Mouse (Mus musculus) liver, embryonic 11.5 days (tissue): ENCODE measurements around the gene Mob2. TPM values are rescaled to one million over a fixed set of nuclear protein-coding genes. Genes with fewer than 3 reads are reported as not detected.
A peak's percentile ranks its signal among the peaks of the same experiment; 100 is the strongest.

Experiments used
- ATAC-seq: fragments of 200-750 bp; cut with Nextera tagmentation; replicated peaks from 2 replicates; pipeline ENCODE4 v1.8.0; 2017; ENCODE audit warnings: moderate number of reproducible peaks, mild to moderate bottlenecking, moderate TSS enrichment, moderate library complexity; ENCODE audit not compliant: low FRiP score
- DNase-seq: peaks from one replicate; pipeline ENCODE4 v3.0.0-alpha.2; 2017; ENCODE audit warnings: low spot score
- H3K27ac ChIP-seq: fragments of 300-500 bp; sonication (generic); 2 replicates; pipeline ENCODE4 v1.5.1; 2014; ENCODE audit warnings: mild to moderate bottlenecking, low read depth, low read length, control low read depth
- H3K27me3 ChIP-seq: fragments of 300-500 bp; sonication (generic); replicated peaks from 2 replicates; pipeline ENCODE4 v1.6.1; 2014; ENCODE audit warnings: low read length, mixed read lengths; ENCODE audit not compliant: control insufficient read depth, insufficient read depth
- H3K36me3 ChIP-seq: fragments of 300-500 bp; sonication (generic); 2 replicates; pipeline ENCODE4 v1.6.1; 2014; ENCODE audit warnings: mild to moderate bottlenecking, low read length, moderate library complexity, mixed read lengths; ENCODE audit not compliant: control insufficient read depth, insufficient read depth
- H3K4me1 ChIP-seq: fragments of 300-500 bp; sonication (generic); replicated peaks from 2 replicates; pipeline ENCODE4 v1.6.1; 2014; ENCODE audit warnings: low read length, mixed read lengths; ENCODE audit not compliant: control insufficient read depth, insufficient read depth
- H3K4me2 ChIP-seq: fragments of 300-500 bp; sonication (generic); 2 replicates; pipeline ENCODE4 v1.6.1; 2014; ENCODE audit warnings: mild to moderate bottlenecking, control low read depth, moderate library complexity
- H3K4me3 ChIP-seq: fragments of 300-500 bp; sonication (generic); 2 replicates; pipeline ENCODE4 v1.5.1; 2014; ENCODE audit warnings: low read depth, low read length, control low read depth
- H3K9ac ChIP-seq: fragments of 300-500 bp; sonication (generic); 2 replicates; pipeline ENCODE4 v1.6.1; 2014; ENCODE audit warnings: low read depth, low read length, control low read depth
- H3K9me3 ChIP-seq: fragments of 300-500 bp; sonication (generic); 2 replicates; pipeline ENCODE4 v1.6.1; 2016; ENCODE audit warnings: low read length, inconsistent platforms, mixed read lengths; ENCODE audit not compliant: control insufficient read depth
- WGBS: fragments of 180-500 bp; shearing (Covaris S2); extraction: QIAGEN DNeasy Blood & Tissue Kit; methylation state at CpG from one replicate; pipeline ENCODE4 v1.1.7; 2014; 5-methylcytosine and 5-hydroxymethylcytosine counted together
- polyA plus RNA-seq: library from polyadenylated mRNA; unstranded; fragments of >200 nt; fragmentation: Nextera tagmentation; extraction: Ambion mirVana; gene quantifications from 2 replicates; pipeline ENCODE4 v1.2.1, GENCODE M21; 2014

Mob2 gene
- polyA plus RNA-seq, 1 experiment from 2014 or later, result 63.1 TPM

DNA sequence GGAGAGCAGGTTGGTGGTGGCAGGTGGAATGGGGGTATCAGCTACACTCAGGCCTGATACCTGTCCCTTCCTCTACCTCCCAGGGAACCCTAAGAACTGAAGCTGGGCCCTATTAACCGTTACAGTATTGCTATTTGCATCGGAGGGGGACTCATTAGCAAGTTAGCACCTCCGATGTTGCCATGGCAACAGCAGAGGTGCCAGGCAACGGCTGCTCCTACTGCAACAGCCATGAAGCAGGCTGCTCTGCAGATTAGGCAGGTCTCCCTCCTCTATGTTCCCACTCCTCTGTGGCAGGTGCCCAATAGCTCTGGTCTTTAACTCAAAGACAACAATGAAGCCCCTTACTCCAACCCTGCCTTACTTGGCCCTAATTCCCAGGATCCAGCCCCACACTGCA lies 31.0 kb upstream of the Mob2 start:
- DNase-seq (no peak), ATAC-seq (no peak)
- WGBS, result 14% methylated on average over 4 of the region's 4 CpGs
- Histone ChIP-seq H3K4me1 (peaks cover 42% of the 10 kb centered on the region), H3K4me3 (no peak overlapping the region), H3K9me3 (no peaks in the 10 kb centered on the region), H3K36me3 (no peaks in the 10 kb centered on the region), H3K27me3 (peaks cover 86% of the 10 kb centered on the region), H3K9ac (no peak overlapping the region), H3K27ac (no peak overlapping the region), H3K4me2 (no peak overlapping the region)

DNA sequence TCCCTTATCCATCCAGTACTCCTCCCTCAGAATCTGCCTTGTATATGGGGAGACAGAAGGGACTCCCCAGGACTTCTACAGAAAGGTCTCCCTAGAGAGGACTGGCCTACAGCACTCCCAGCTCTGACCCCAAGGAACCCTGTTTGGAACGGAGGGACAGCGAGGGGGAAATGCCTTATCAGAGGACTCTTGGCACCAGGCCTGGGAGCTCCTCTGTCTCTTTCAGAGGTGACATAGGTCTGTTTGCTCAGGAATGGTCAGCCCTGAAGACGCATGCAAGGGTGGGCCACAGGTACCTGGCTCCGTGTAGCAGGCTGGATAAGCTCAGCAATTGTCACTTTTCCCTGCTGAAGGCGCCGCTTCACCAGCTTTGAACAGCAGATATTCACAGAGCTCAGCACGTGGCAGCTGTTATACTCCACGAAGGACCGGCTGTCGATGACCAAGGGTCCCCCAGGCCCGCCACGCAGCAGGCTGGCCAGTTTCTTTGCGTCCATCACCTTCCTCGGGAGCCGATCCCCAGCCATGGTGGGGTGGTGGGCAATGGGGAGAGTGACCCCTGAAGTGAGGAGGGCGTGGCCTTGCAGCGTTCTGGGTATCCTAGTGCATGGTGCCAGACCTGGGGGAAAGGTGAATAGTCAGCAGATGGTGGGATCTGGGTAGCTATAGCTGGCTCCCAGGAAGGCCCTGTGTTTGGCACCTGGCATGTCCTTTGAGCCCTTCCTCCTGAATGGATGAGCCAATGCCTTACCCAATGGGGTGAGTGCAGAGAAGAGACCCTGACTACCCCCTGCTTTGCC lies 29.0 kb upstream of the Mob2 start:
- ATAC-seq (no peak), DNase-seq (no peak)
- H3K9me3 ChIP-seq, result no peaks in the 10 kb centered on the region
- no peak overlapping the region for H3K4me3 ChIP-seq
- no peak overlapping the region for H3K27ac ChIP-seq
- peaks cover 49% of the 10 kb centered on the region for H3K4me1 ChIP-seq
- no peak overlapping the region for H3K9ac ChIP-seq
- peaks cover 70% of the 10 kb centered on the region for H3K27me3 ChIP-seq
- H3K36me3 ChIP-seq, result no peaks in the 10 kb centered on the region
- 55% methylated on average over 17 of the region's 17 CpGs for WGBS
- H3K4me2 ChIP-seq, result no peak overlapping the region

DNA sequence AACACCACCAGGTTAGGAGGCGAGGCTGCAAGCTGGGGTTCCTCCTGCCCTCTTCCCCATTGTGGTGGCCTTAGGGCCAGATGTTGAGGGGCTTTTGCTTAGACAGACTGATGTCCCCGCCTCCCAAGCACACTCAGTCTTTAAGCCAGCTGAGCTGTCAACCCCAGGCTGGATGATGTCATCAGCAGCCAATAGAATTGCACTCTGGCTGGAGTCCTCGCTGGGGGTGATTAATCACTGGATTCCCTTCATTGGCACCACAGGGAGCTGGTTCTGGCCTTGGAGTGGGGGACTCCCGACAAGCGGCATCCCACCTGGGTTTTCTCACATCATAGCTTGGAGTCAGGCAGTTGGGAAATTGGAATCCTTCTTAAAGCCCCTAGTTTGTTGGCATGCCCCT lies 28.0 kb upstream of the Mob2 start:
- WGBS, result 8% methylated on average over 5 of the region's 5 CpGs

DNA sequence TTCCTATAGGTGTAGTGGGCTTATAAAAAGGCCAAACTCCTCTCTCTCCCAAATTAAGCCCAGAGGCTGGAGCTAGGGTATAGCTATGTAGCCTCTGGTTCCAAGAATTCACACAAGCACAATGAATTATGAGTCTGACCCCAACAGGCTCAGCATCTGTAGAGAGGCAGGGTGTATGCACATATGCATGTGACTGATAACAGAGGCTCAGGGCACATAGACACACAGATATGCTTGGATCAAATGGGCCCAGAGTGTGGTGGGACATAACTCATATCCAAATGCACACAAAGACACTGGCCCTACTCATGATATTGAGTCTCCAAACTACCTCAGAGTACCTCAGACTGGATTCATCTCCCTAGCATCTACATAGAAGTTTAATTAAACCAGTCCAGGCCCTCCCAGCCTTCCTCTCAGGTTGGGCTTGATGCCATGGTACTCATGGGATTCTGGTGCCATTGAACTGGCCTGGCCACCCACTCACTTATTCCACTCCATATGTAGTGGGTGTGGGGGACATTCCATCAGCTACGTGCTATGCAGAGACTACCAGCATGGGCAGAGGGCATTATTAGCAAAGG lies 26.3 kb upstream of the Mob2 start:
- H3K27ac ChIP-seq, result peak overlapping the region; percentile 92
- H3K27me3 ChIP-seq, result peaks cover 69% of the 10 kb centered on the region
- H3K36me3 ChIP-seq, result no peaks in the 10 kb centered on the region
- no peak for DNase-seq
- H3K9me3 ChIP-seq, result no peaks in the 10 kb centered on the region
- H3K4me1 ChIP-seq, result peaks cover 44% of the 10 kb centered on the region
- peak overlapping the region; percentile 51 for H3K9ac ChIP-seq
- ATAC-seq, result peak; percentile 98
- no peak overlapping the region for H3K4me3 ChIP-seq
- H3K4me2 ChIP-seq, result peak overlapping the region; percentile 54
- WGBS, result 65% methylated on average over 1 of the region's 1 CpGs

More for the DNA sequence above, 28.0 kb upstream of the Mob2 start:
- Histone ChIP-seq H3K9ac (0 out of 2 replicates have a peak overlapping the region, but pooled peaks have one; percentile 10), H3K4me1 (peaks cover 45% of the 10 kb centered on the region), H3K4me3 (no peak overlapping the region), H3K27me3 (peaks cover 69% of the 10 kb centered on the region), H3K9me3 (no peaks in the 10 kb centered on the region), H3K4me2 (no peak overlapping the region), H3K27ac (no peak overlapping the region), H3K36me3 (no peaks in the 10 kb centered on the region)
- DNase-seq (no peak), ATAC-seq (0 out of 2 replicates have a peak, but pooled peaks have one; percentile 14)

DNA sequence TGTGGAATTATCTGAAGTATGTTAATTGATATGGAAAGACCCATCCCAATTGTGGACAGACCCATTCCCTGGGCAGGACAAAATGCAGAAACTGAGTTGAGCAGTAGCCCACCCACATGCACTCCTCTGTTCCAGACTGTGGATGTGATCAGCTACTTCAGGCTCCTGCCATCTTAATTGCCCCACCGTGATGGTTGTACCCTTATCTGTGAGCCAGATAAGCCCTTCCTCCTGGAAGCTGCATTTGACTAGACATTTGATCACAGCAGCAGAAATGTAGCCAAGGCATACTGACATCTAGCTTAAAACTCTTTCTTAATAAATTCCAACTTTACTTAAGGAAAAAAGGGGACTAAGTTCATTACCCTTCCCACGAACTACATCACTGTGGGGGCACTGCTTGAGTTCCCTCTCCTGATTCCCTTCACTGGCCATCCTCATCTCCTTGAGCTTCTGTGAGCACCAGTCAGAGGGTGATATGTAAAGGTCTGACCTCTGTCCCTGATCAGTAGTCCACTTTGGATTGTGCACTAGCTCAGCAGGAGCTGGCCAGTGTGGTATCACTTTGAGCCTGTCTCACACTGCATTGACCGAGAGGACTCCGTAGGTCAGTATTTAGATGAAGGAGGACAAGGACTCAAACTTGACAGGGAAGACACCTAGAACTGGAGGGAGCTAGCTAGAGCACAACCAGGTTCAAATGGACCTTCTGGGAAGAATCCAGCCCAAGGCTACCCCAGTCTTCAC lies 25.5 kb upstream of the Mob2 start:
- DNase-seq (no peak), ATAC-seq (no peak)
- Histone ChIP-seq H3K9ac (peak overlapping the region; percentile 51), H3K27me3 (peaks cover 69% of the 10 kb centered on the region), H3K4me1 (peaks cover 44% of the 10 kb centered on the region), H3K4me3 (no peak overlapping the region), H3K36me3 (no peaks in the 10 kb centered on the region), H3K27ac (peak overlapping the region; percentile 92), H3K4me2 (peak overlapping the region; percentile 51), H3K9me3 (no peaks in the 10 kb centered on the region)
- 52% methylated on average over 4 of the region's 4 CpGs for WGBS

DNA sequence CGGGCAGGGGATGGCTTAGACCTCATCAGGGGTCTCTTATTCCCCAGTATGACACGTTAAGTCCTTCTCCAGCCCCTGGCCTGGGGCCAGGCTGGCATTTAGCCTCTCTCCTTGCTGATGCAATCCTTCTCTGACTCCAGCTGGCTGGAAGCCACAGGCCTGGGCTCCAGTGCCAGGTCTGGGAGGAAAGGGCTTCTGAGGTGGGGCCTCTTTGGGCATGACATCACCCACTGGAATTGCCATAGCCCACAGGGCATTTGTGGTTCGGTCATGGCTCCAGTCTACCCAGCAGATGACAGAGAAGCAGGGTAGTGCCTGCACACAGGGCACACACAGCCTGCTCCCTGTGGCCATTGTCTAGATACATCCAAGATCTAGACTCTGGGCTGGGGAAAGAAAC lies 24.0 kb upstream of the Mob2 start:
- Histone ChIP-seq H3K4me2 (no peak overlapping the region), H3K4me1 (peaks cover 40% of the 10 kb centered on the region), H3K27ac (no peak overlapping the region), H3K9me3 (no peaks in the 10 kb centered on the region), H3K4me3 (no peak overlapping the region), H3K36me3 (no peaks in the 10 kb centered on the region), H3K9ac (no peak overlapping the region), H3K27me3 (peaks cover 70% of the 10 kb centered on the region)
- ATAC-seq (no peak), DNase-seq (no peak)
- 41% methylated on average over 3 of the region's 3 CpGs for WGBS

DNA sequence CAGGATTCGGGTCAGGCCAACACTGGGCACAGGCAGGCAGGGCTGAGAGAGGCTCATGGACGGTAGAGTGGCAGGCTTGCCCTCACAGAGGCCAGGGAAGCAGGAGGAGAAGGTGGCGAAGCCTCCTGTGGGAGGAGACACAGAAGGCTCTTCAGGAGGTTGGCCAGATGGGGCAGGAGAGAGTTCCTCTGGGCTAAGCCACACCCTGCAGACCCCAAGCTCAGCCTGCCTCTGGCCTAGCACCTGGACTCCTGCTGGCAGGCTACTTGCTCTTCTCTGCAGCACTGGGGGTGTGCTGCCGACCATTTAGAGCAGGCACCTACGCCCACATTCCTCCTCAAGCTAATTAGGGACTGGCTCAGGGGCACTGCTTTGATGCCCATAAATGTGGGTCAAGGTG lies 23.5 kb upstream of the Mob2 start:
- WGBS, result 22% methylated on average over 5 of the region's 5 CpGs
- Histone ChIP-seq H3K4me1 (peaks cover 37% of the 10 kb centered on the region), H3K9ac (no peak overlapping the region)

DNA sequence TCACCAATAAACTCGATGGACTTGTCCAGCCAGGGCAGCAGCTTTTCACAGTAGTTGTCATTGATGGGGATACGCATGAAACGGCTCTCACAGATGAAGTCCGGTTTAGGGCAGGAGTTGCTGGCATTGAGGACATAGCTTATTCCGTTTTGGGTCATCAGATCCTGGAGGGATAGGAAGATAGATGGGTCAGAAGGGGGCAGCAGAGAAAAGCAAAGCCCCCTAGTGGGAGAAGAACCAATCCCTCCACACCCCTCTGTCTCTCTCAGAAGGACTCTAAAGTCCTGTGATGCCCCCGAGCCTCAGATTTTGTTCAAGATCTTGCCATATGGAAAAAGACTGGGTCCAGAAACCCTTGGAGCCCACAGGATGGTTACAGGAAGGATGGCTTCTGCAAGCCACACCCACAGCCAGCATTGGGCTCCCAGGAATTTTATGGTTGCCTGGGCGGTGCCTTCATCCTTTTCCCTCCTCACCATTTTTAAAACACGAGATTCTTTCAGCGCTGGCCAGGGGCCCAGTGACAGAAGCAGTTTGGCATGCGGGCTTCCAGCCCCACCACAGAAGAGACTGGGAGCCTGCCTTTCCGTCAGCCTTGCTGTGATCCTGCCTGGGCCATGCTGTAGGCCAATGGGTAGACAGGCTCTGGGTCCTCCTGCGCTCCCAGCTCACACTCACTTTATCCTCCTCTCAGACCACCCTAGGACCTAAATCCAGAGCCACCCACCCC lies 22.9 kb upstream of the Mob2 start:
- Histone ChIP-seq H3K9ac (no peak overlapping the region), H3K4me1 (peaks cover 32% of the 10 kb centered on the region), H3K27ac (no peak overlapping the region), H3K4me2 (no peak overlapping the region), H3K27me3 (peaks cover 66% of the 10 kb centered on the region), H3K4me3 (no peak overlapping the region), H3K9me3 (no peaks in the 10 kb centered on the region), H3K36me3 (no peaks in the 10 kb centered on the region)
- WGBS, result 30% methylated on average over 12 of the region's 12 CpGs
- DNase-seq, result no peak
- no peak for ATAC-seq

More for the DNA sequence above, 23.5 kb upstream of the Mob2 start:
- ATAC-seq, result no peak
- H3K36me3 ChIP-seq, result no peaks in the 10 kb centered on the region
- DNase-seq, result no peak
- H3K4me3 ChIP-seq, result no peak overlapping the region
- peaks cover 70% of the 10 kb centered on the region for H3K27me3 ChIP-seq
- H3K9me3 ChIP-seq, result no peaks in the 10 kb centered on the region
- no peak overlapping the region for H3K4me2 ChIP-seq
- no peak overlapping the region for H3K27ac ChIP-seq
